ENCODE assay signal across 19 mouse cellular contexts in the genomic region with DNA sequence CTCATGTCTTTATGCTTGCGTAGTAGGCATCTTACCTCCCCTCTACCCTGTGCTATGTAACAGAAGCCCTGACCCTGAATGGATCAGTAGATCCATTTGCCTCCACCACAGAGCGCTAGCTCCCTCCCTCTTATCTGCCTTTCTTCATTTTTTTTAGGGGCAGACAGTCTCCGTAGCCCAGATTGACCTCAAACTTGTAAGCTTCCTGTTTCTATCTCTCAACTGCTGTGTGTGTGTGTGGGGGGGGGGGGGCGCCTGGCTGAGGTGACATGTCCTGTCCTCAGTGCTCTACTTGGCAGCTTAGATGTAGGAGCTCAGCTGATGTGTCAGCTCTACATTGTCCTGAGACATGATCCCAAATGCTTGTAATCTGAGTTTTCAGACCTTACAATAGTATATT. TPM values are rescaled to one million over a fixed set of nuclear protein-coding genes. Genes with fewer than 3 reads are reported as not detected.
"Had no signal": no experiment of that assay in that cellular context is flagged by ENCODE, and none has a peak within 500 bp of the region (broad histone marks: within the 10 kb centered on the region; RNA-seq: fewer than 3 reads in every experiment).

No protein-coding gene starts in this region.

- H3K27me3 ChIP-seq: liver, embryonic 13.5 days; megakaryocyte, embryonic 14.5 days; midbrain, embryonic 13.5 days; neural tube, embryonic 13.5 days; stomach, embryonic 15.5 days had no signal

- H3K4me1 ChIP-seq: liver, embryonic 13.5 days; megakaryocyte, embryonic 14.5 days; neural tube, embryonic 13.5 days; stomach, embryonic 15.5 days had no signal

- H3K4me3 ChIP-seq: liver, embryonic 13.5 days; megakaryocyte, embryonic 14.5 days; midbrain, embryonic 10.5 days; midbrain, embryonic 13.5 days; myocyte; neural tube, embryonic 13.5 days; stomach, embryonic 15.5 days had no signal

- H3K4me2 ChIP-seq: liver, embryonic 13.5 days; midbrain, embryonic 13.5 days; neural tube, embryonic 13.5 days; stomach, embryonic 15.5 days had no signal

- DNase-seq: kidney, adult 9 months; kidney, postnatal 10 days; kidney, postnatal 36 days; liver, embryonic 13.5 days; lung, adult 2 months; lung, postnatal 14 days; lung, postnatal 4 days; retina, postnatal 1 day; right cerebral cortex, postnatal 25 days; spleen, adult 18-20 months; thymus, postnatal 25 days had no signal

- ATAC-seq: midbrain, embryonic 13.5 days; midbrain, embryonic 16.5 days had no signal

- H3K27ac ChIP-seq: liver, embryonic 13.5 days; midbrain, embryonic 10.5 days; midbrain, embryonic 13.5 days; neural tube, embryonic 13.5 days; stomach, embryonic 15.5 days had no signal

- H3K36me3 ChIP-seq: liver, embryonic 13.5 days; midbrain, embryonic 10.5 days; midbrain, embryonic 13.5 days; neural tube, embryonic 13.5 days; stomach, embryonic 15.5 days had no signal

- H3K9me3 ChIP-seq: liver, embryonic 13.5 days; midbrain, embryonic 10.5 days; midbrain, embryonic 13.5 days; neural tube, embryonic 13.5 days; stomach, embryonic 15.5 days had no signal

- H3K9ac ChIP-seq: liver, embryonic 13.5 days; midbrain, embryonic 13.5 days; neural tube, embryonic 13.5 days; stomach, embryonic 15.5 days had no signal

RNA-seq across cellular contexts. Expression of a gene that starts 13.7 kb away (rescaled TPM):
- total RNA-seq: neutrophil, adult 5-6 weeks had no signal
